Mouse (Mus musculus): ENCODE results near the gene Rbm42.
A peak's percentile ranks its signal among the peaks of the same experiment; 100 is the strongest.

The Rbm42 gene

GRCm38 (mm10) chr7:30615049-30615760, 34.9 kb downstream of the Rbm42 start:
- DNase-seq, result peak; percentile 30

- DNase-seq, result no peak
Observed at GRCm38 (mm10) chr7:30614454-30614853, 35.7 kb downstream of the Rbm42 start.

DNA sequence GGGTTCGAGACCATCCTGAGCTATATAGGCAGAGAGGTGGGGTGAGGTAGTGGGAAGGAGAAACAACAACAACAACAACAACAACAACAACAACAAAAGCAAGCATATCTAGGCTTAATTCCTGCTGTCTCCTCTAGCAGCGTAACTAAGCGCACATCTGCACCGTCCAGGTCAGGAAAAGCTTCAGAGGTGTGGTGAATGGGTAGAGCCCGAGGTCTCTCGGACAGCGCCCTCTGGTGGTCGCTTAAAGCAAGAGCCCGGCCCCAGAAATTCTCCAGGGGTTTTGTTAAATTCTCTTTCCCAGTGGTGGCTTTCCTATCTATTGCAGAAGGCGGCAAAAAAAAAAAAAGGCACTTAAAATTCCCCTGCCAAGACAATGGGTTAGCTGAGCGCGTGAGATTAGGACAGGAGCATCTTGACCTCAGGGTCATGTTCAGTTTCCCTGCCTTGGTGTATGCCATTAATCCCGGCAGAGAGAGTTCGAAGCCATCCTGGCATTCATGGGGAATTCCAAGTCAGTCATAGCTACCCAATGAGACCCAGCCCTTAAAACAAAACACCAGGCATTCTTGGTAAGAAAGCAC, 36.5 kb downstream of the Rbm42 start:
- DNase-seq, result peak; percentile 69

GRCm38 (mm10) chr7:30612654-30613402, 37.3 kb downstream of the Rbm42 start, which contains the start of gene Upk1a:
Gene Upk1a (minus strand): TSS chr7:30612847.
- DNase-seq, result no peak

DNA sequence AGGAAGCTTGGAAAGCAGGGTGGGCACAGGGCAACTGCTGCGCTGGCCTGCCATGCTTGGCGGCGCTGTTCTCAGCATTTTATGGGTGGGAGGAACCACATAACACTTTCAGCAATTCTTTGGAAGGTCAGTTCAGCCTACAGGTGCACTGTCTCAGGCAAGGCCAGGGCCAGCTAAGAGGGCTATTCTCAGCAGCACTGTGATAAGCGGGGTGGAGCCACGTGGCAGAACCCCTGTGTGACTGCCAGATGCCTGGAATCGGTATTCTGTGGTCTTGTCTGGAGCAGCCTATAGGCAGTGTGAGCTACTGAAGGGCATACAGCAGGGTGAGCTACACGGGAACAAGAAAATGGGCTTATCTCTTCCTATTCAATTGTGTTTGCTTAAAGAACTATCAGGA, 40.1 kb downstream of the Rbm42 start:
- no peak for DNase-seq

DNA sequence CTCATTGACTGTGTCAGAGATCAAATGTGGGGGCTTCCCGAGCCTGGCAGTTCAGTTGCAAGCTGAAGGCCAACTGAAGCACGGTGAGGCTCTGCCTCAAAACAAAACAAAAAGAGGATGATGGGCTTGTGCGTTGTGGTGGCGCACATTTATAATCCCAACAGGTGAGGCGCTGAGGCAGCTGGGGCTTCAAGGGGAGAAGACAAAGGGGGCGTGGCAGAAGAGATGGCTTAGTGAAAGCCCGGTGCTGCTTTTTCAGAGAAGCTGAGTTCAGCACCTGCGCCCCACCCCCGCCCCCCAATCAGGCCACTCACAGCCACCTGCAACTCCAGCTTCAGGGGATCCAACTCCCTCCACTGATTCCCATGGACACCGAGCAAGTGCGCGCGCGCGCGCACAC, 41.6 kb downstream of the Rbm42 start:
- no peak for DNase-seq

DNA sequence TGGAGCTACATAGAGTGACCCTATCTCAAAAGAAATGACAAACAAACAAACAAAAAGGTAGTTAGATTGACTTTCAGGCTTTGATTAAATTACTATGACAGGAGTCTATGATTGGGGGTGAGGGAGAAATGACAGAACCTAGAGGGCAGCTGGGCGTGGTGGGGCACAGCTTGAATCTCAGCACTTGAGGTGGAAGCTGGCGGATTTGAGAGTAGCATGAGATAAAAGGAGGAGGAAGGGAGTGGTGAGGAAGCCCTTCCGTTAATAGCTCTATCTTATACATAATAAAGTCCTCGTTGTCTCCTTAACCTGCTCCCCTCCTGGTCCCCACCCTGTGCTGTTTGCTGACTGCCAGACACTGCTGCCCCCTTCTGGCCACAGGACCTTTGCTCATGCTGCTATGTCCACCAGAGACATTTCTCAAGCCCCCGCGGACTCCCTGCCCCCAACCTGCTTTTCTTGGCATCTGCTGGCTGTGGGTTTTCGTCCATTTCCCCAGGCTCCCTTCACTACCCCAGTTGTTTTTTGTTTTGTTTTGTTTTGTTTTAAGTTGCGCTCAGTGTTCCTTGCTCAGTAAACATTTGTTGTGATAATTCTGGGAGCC, 42.3 kb downstream of the Rbm42 start:
- DNase-seq, result peak; percentile 72

DNA sequence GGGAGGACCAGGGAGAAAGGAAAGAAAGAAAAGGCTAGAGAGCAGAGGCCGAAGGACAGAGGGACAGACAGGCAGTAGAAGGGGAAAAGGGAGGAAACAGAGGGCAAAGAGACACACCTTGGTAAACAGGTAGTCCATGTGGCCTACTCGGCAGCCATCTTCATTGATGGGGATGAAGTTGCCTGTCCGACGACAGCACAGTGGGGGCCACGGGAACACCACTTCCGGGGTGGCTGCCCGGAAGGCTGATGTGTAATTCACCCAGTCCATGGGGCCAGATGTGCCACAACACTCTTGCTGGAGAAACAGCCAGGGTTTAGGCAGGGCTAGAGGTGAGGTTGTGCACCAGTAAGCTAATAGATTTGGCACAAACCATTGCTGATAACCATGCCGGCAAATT, 45.2 kb downstream of the Rbm42 start:
- no peak for DNase-seq

- no peak for DNase-seq
Observed at GRCm38 (mm10) chr7:30604424-30604823, 45.7 kb downstream of the Rbm42 start.

GRCm38 (mm10) chr7:30602583-30602982, 47.5 kb downstream of the Rbm42 start:
- DNase-seq, result no peak

DNA sequence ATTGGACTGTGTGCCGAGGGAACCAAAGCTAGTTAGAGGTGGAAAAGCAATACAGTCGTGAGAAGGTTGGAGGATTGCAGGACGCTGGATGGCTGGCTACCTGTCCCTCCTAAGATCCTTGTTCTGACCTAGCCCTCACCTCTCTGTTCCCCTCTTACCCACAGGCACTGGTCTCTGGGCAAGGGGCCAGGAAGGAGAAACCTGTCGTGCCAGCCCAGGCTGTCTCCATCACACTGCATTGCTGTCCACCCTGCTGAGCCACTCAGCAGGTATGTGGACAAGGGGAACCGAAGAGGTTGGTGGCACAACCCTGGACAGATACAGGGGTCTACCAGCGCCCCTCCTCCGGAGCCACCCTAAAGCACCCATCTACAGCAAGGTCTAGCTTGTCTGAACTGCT, 49.5 kb downstream of the Rbm42 start:
- no peak for DNase-seq

- DNase-seq, result peak; percentile 90
Observed at GRCm38 (mm10) chr7:30599933-30600353, 50.2 kb downstream of the Rbm42 start.

DNA sequence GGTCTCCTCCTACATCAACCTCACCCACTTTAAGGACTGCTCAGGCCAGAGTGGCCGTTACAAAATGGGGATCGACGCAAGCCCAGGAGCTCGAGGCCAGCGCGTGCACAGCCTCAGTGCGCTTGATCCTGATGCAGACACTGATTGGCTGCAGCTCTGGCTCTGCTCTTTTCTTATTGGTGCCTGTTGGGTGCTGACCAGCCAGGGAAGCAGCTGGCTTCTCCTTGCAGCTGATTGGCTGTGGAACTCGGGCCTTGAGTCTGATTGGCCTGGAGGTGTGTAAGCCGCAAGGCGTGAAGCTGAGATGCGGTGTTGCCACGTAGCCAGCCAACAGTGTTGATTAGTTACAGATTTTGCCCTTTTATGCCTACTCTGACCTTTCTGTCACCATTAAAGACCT, 51.3 kb downstream of the Rbm42 start, which contains the start of gene Zbtb32:
Gene Zbtb32 (minus strand): TSS at position 124 of the 400 bp plus-strand sequence.
- no peak for DNase-seq

DNA sequence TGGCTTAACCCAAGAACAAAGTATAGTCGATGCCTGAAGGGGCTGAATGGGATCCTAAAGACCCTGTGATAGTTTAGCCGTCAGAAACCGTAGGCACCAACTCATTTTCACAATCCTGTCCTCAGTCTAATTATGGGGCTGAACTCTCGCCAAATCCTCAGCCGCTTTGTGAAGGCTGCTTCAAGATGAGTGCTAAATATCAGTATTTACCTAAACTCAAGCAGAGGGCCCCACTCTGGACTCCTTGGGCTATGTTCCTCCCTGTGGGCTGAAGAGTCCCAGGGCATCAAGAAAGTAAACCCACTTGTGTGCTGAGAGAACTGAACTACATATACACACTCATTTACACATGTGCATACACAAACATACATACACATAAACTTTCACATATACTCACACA, 53.3 kb downstream of the Rbm42 start:
- DNase-seq, result no peak

DNA sequence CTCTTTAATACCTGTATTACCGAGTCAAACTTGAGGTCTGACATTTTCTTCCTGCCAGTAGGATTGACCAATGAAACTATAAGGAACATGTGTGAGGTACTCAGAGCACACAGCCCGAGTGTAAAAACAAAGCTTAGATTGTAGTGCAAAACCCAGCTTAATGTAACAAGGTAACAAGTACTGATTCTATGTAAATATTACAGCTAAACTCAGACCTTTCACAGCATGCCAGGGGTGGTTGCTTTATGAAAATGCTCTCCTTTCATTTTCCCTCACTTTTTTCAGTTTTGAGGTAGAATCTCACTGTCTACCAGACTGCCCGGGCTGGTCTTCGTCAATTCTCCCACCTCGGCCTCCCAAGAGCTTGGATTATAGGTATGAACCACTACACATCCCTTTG, 54.0 kb downstream of the Rbm42 start:
- DNase-seq, result no peak

GRCm38 (mm10) chr7:30594510-30595024, 55.5 kb downstream of the Rbm42 start:
- no peak for DNase-seq

GRCm38 (mm10) chr7:30593579-30594509, 56.3 kb downstream of the Rbm42 start:
- no peak for DNase-seq

DNA sequence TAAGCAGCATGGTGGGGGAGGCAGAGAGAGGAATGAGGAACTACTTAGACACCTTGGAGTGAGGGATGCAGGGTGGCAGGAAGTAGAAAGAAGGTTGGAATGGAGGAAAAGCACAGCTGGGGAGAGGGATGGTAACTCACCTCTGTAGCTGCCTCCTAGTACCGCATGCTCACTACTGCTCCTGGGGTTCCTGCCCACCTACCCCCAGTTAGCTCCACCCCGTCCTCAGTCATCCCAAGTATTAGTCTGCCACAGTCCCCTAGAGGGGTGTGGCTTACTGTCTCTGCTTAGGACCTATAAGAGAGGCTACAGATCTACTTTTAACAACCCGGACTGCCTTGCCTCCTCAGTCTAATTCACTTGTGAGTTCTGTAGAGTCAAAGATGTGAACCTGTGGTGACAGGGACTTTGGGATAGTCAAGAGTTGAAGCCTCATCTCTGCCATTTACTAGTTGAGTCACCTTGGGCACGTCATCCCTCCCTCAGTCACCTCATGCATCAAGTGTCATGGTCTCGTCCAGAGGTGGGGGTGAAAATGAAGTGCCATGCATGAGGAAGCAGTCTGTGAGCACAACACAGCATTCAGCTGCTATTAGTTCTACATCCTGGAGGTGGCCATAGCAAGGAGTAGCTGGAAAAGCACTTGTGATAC, 57.2 kb downstream of the Rbm42 start:
- DNase-seq, result no peak

GRCm38 (mm10) chr7:30591605-30591951, 58.5 kb downstream of the Rbm42 start:
- no peak for DNase-seq
